ENCODE assay signal across 19 mouse cellular contexts in the genomic region with DNA sequence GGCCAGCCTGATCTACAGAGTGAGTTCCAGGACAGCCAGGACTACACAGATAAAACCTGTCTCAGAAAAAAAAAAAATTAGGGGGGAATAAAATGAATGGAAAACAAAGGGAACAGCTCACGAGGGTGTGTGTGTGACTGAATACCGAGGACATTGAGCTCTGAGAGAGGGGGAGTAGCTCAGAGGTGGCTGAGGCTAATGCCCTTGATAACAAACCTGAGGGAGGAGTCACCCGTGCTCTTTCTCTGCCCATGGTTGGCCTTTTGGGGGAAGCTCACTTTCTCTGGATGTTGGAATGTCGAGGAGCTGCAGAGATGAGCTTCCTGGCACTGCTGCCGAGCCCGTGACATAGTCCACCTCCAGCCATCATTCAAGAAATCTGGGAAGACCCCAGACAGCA. TPM values are rescaled to one million over a fixed set of nuclear protein-coding genes. Genes with fewer than 3 reads are reported as not detected.
DNase-seq lines count a peak whose midpoint lies in the region; ATAC-seq and TF ChIP-seq lines count a peak whose summit lies in the region.
"Had no signal": no experiment of that assay in that cellular context is flagged by ENCODE, and none has a peak within 500 bp of the region (broad histone marks: within the 10 kb centered on the region; RNA-seq: fewer than 3 reads in every experiment).

No protein-coding gene starts in this region.

- H3K9ac ChIP-seq in heart, adult 2 months (ENCODE audit: low read depth, low read length) = no peak overlapping the region
- no peak overlapping the region for H3K9ac ChIP-seq in kidney, embryonic 15.5 days
- H3K9ac ChIP-seq in CH12.LX (ENCODE audit: insufficient read depth, low read depth) = no peak overlapping the region
- no peak overlapping the region for H3K9ac ChIP-seq in heart, postnatal 0 days (replicated peaks; ENCODE audit: low read depth, low read length)
- no peak overlapping the region for H3K9ac ChIP-seq in forebrain, postnatal 0 days
- H3K9ac ChIP-seq: forebrain, embryonic 12.5 days; hindbrain, embryonic 14.5 days; liver, embryonic 15.5 days; midbrain, embryonic 15.5 days had no signal

- no peak overlapping the region for H3K4me2 ChIP-seq in kidney, embryonic 15.5 days
- H3K4me2 ChIP-seq in CH12.LX (ENCODE audit: insufficient read depth, low read depth, poor library complexity, severe bottlenecking) = peak overlapping the region; percentile 51; the same call in 1 of the 2 replicates
- peak overlapping the region; percentile 30 for H3K4me2 ChIP-seq in heart, postnatal 0 days (ENCODE audit: low read depth, low read length)
- no peak overlapping the region for H3K4me2 ChIP-seq in forebrain, postnatal 0 days (ENCODE audit: low read depth)
- H3K4me2 ChIP-seq: forebrain, embryonic 12.5 days; hindbrain, embryonic 14.5 days; liver, embryonic 15.5 days; midbrain, embryonic 15.5 days had no signal

- dilution Hi-C loops in CH12.LX (cut with MboI; ENCODE audit: extremely low pct_ligation_motif_present, extremely low pct_unique_long_range_greater_than_20kb, low sequenced_read_pairs) = no loop called here

- no peak for ATAC-seq in kidney, embryonic 15.5 days (replicated peaks; ENCODE audit: low FRiP score)
- ATAC-seq in heart, postnatal 0 days (ENCODE audit: insufficient read depth, low read depth) = peak; percentile 57; the same call in 1 of the 2 replicates
- no peak for ATAC-seq in monocyte, adult 5-6 weeks (replicated peaks; ENCODE audit: insufficient number of reproducible peaks, low FRiP score, low TSS enrichment, poor library complexity, severe bottlenecking)
- ATAC-seq in forebrain, postnatal 0 days = no peak
- ATAC-seq: midbrain, embryonic 15.5 days had no signal

- no peak for TF ChIP-seq EP300 in heart, adult 2 months (IDR thresholded peaks at IDR 0.05; ENCODE audit: insufficient read depth, low read depth, low read length)
- TF ChIP-seq EP300 in CH12.LX (IDR thresholded peaks at IDR 0.05; ENCODE audit: low read length) = no peak
- no peak for TF ChIP-seq EP300 in heart, postnatal 0 days (IDR thresholded peaks at IDR 0.05; ENCODE audit: low read depth)

- H3K79me2 ChIP-seq in heart, adult 2 months (replicated peaks; ENCODE audit: control insufficient read depth, insufficient read depth, low read length) = 0 out of 2 replicates have a peak, but pooled peaks cover 4% of the 10 kb centered on the region
- peaks cover 3% of the 10 kb centered on the region; the same call in 1 of the 2 replicates for H3K79me2 ChIP-seq in CH12.LX (replicated peaks; ENCODE audit: control insufficient read depth, extremely low read depth, insufficient read depth, poor library complexity, severe bottlenecking)

- H3K27me3 ChIP-seq in heart, adult 2 months (ENCODE audit: control insufficient read depth, insufficient read depth, low read length) = no peaks in the 10 kb centered on the region
- H3K27me3 ChIP-seq in kidney, embryonic 15.5 days = no peaks in the 10 kb centered on the region
- H3K27me3 ChIP-seq in CH12.LX (replicated peaks) = no peaks in the 10 kb centered on the region
- H3K27me3 ChIP-seq in heart, postnatal 0 days (ENCODE audit: control insufficient read depth, insufficient read depth, low read length) = no peaks in the 10 kb centered on the region
- H3K27me3 ChIP-seq in forebrain, postnatal 0 days (ENCODE audit: insufficient read depth, low read length) = no peaks in the 10 kb centered on the region
- H3K27me3 ChIP-seq: forebrain, embryonic 12.5 days; liver, embryonic 15.5 days; midbrain, embryonic 15.5 days had no signal

- 45% methylated on average over 6 of the region's 6 CpGs for WGBS in heart, adult 2 months
- WGBS in kidney, embryonic 15.5 days = 33% methylated on average over 6 of the region's 6 CpGs
- WGBS in heart, postnatal 0 days = 23% methylated on average over 6 of the region's 6 CpGs
- 64% methylated on average over 6 of the region's 6 CpGs for WGBS in forebrain, postnatal 0 days

- DNase-seq in heart, adult 2 months = no peak
- DNase-seq in heart, postnatal 10 days = no peak
- DNase-seq in kidney, postnatal 10 days = no peak
- no peak for DNase-seq in CH12.LX (ENCODE audit: extremely low read depth)
- no peak for DNase-seq in heart, postnatal 0 days (ENCODE audit: low spot score)
- no peak for DNase-seq in forebrain, postnatal 0 days
- DNase-seq: cerebellum, adult 9-11 months; gastrocnemius, postnatal 36 days; kidney, adult 9 months; layer of hippocampus, postnatal 36 days; right cerebral cortex, postnatal 25 days; thymus, postnatal 14 days had no signal

- intact Hi-C loops in heart, adult 2 months (cut with DNase I) = no loop called here
- intact Hi-C loops in heart, postnatal 10 days (cut with DNase I) = no loop called here

- in situ Hi-C loops in CH12.LX (cut with MboI; ENCODE audit: low pct_ligation_motif_present, low pct_unique_long_range_greater_than_20kb, low sequenced_read_pairs) = no loop called here

- 0 out of 2 replicates have a peak overlapping the region, but pooled peaks have one; percentile 12 for H3K27ac ChIP-seq in heart, adult 2 months
- 0 out of 2 replicates have a peak overlapping the region, but pooled peaks have one; percentile 61 for H3K27ac ChIP-seq in kidney, embryonic 15.5 days
- H3K27ac ChIP-seq in CH12.LX (ENCODE audit: insufficient read depth, low read depth) = peak overlapping the region; percentile 13; the same call in 1 of the 2 replicates
- peak overlapping the region; percentile 56 for H3K27ac ChIP-seq in heart, postnatal 0 days (ENCODE audit: low read depth)
- no peak overlapping the region for H3K27ac ChIP-seq in forebrain, postnatal 0 days (ENCODE audit: low read depth, low read length)
- H3K27ac ChIP-seq: forebrain, embryonic 12.5 days; hindbrain, embryonic 14.5 days; limb, embryonic 10.5 days; liver, embryonic 15.5 days; midbrain, embryonic 15.5 days had no signal

- peaks cover 7% of the 10 kb centered on the region for H3K4me1 ChIP-seq in heart, adult 2 months (ENCODE audit: control insufficient read depth, insufficient read depth, low read length)
- peaks cover 39% of the 10 kb centered on the region for H3K4me1 ChIP-seq in kidney, embryonic 15.5 days
- H3K4me1 ChIP-seq in CH12.LX (ENCODE audit: control insufficient read depth in 1 of 2, insufficient read depth in 2 of 2) = peaks cover 38 to 82% of the 10 kb centered on the region in 2 experiments
- peaks cover 30% of the 10 kb centered on the region for H3K4me1 ChIP-seq in heart, postnatal 0 days (ENCODE audit: control insufficient read depth, insufficient read depth)
- H3K4me1 ChIP-seq in forebrain, postnatal 0 days (ENCODE audit: insufficient read depth) = no peaks in the 10 kb centered on the region
- H3K4me1 ChIP-seq: forebrain, embryonic 12.5 days had no signal

- TF ChIP-seq POLR2A in heart, adult 2 months (IDR thresholded peaks at IDR 0.05; ENCODE audit: insufficient read depth, low read depth, low read length) = no peak
- no peak for TF ChIP-seq POLR2A in CH12.LX (IDR thresholded peaks at IDR 0.05; ENCODE audit: low read depth, low read length)

- H3K9me3 ChIP-seq in kidney, embryonic 15.5 days (replicated peaks) = no peaks in the 10 kb centered on the region
- H3K9me3 ChIP-seq in CH12.LX (replicated peaks; ENCODE audit: low read length) = no peaks in the 10 kb centered on the region
- no peaks in the 10 kb centered on the region for H3K9me3 ChIP-seq in heart, postnatal 0 days (replicated peaks; ENCODE audit: control insufficient read depth, low read length)
- no peaks in the 10 kb centered on the region for H3K9me3 ChIP-seq in forebrain, postnatal 0 days (ENCODE audit: low read length)
- H3K9me3 ChIP-seq: forebrain, embryonic 12.5 days; limb, embryonic 10.5 days; liver, embryonic 15.5 days; midbrain, embryonic 15.5 days had no signal

- TF ChIP-seq CTCF in heart, adult 2 months (IDR thresholded peaks at IDR 0.05) = no peak
- TF ChIP-seq CTCF in CH12.LX (conservative IDR thresholded peaks at IDR 0.05 in 1 of 2, IDR thresholded peaks at IDR 0.05 in 1 of 2; ENCODE audit: low read depth in 2 of 2, low read length in 2 of 2) = no peak
- TF ChIP-seq CTCF in heart, postnatal 0 days (IDR thresholded peaks at IDR 0.05; ENCODE audit: low read depth) = no peak
- TF ChIP-seq CTCF in forebrain, postnatal 0 days (IDR thresholded peaks at IDR 0.05; ENCODE audit: low read depth) = no peak

- TF ChIP-seq RAD21 in CH12.LX (IDR thresholded peaks at IDR 0.05; ENCODE audit: low read depth, low read length) = no peak

- H3K4me3 ChIP-seq in heart, adult 2 months = no peak overlapping the region
- no peak overlapping the region for H3K4me3 ChIP-seq in kidney, embryonic 15.5 days (replicated peaks)
- peak overlapping the region in 1 of 3 experiments; percentile 8 for H3K4me3 ChIP-seq in CH12.LX (replicated peaks in 1 of 3; ENCODE audit: low read depth in 2 of 3, low read length in 2 of 3, poor library complexity in 1 of 3)
- no peak overlapping the region; the same call in 1 of the 2 replicates for H3K4me3 ChIP-seq in heart, postnatal 0 days (ENCODE audit: low read depth, low read length)
- H3K4me3 ChIP-seq in forebrain, postnatal 0 days (ENCODE audit: low read depth, low read length) = no peak overlapping the region
- H3K4me3 ChIP-seq: forebrain, embryonic 12.5 days; limb, embryonic 10.5 days; liver, embryonic 15.5 days; midbrain, embryonic 15.5 days had no signal

- H3K36me3 ChIP-seq in heart, adult 2 months (ENCODE audit: control insufficient read depth, insufficient read depth, low read length) = no peaks in the 10 kb centered on the region
- no peaks in the 10 kb centered on the region for H3K36me3 ChIP-seq in kidney, embryonic 15.5 days
- H3K36me3 ChIP-seq in CH12.LX (replicated peaks in 1 of 2; ENCODE audit: control insufficient read depth in 1 of 2, insufficient read depth in 1 of 2, low read length in 1 of 2) = peaks cover 0 to 23% of the 10 kb centered on the region in 2 experiments
- no peaks in the 10 kb centered on the region for H3K36me3 ChIP-seq in heart, postnatal 0 days (replicated peaks; ENCODE audit: control insufficient read depth, insufficient read depth, low read length)
- no peaks in the 10 kb centered on the region for H3K36me3 ChIP-seq in forebrain, postnatal 0 days (ENCODE audit: insufficient read depth)
- H3K36me3 ChIP-seq: forebrain, embryonic 12.5 days; limb, embryonic 10.5 days; liver, embryonic 15.5 days; midbrain, embryonic 15.5 days had no signal

RNA-seq across cellular contexts. Expression of gene Gpr183, which starts 4.0 kb away (rescaled TPM):
- 1 to 10 TPM in 1 of 2 experiments, under 1 TPM in 1; 0.84 to 1.1 TPM for total RNA-seq in heart, adult 2 months (2021)
- 1.3 and 1.4 TPM in 2 replicates for polyA plus RNA-seq in heart, adult 2 months (2012; rRNA removed)
- total RNA-seq in heart, postnatal 10 days (2021) = 1 to 10 TPM; 1.3 TPM
- polyA plus RNA-seq in kidney, embryonic 15.5 days (2015; fragmentation: Nextera tagmentation; extraction: Ambion mirVana) = 4.1 and 4.9 TPM in 2 replicates
- 3.6 and 4.0 TPM in 2 replicates for total RNA-seq in CH12.LX (2012; rRNA removed)
- 16.2 and 16.3 TPM in 2 replicates for total RNA-seq in CH12.LX (2014; rRNA removed)
- polyA plus RNA-seq in CH12.LX (2012; ENCODE audit: insufficient read length, low read depth) = 8.3 and 8.7 TPM in 2 replicates
- total RNA-seq in heart, postnatal 0 days (2014; rRNA removed; ENCODE audit: low replicate concordance) = 1.3 and 1.5 TPM in 2 replicates
- 0.89 and 1.1 TPM in 2 replicates for polyA plus RNA-seq in heart, postnatal 0 days (2015; fragmentation: Nextera tagmentation; extraction: Ambion mirVana)
- total RNA-seq in monocyte, adult 5-6 weeks (2017) = 14.6 to 34.3 TPM (median 25.6 TPM) in 3 replicates
- total RNA-seq in forebrain, postnatal 0 days (2014; rRNA removed) = 0.46 and 0.52 TPM in 2 replicates
- polyA plus RNA-seq in forebrain, postnatal 0 days (2015; fragmentation: Nextera tagmentation; extraction: Ambion mirVana) = 0.68 and 0.74 TPM in 2 replicates

RNA-seq across cellular contexts. Expression of gene Gpr18, which starts 45.4 kb away (rescaled TPM):
- under 1 TPM; 0.16 to 0.43 TPM for total RNA-seq in heart, adult 2 months (2021)
- 0.53 and 2.2 TPM in 2 replicates for polyA plus RNA-seq in heart, adult 2 months (2012; rRNA removed)
- total RNA-seq in heart, postnatal 10 days (2021) = under 1 TPM; 0.27 to 0.45 TPM
- 0.30 and 0.39 TPM in 2 replicates for polyA plus RNA-seq in kidney, embryonic 15.5 days (2015; fragmentation: Nextera tagmentation; extraction: Ambion mirVana)
- 26.8 and 33.5 TPM in 2 replicates for total RNA-seq in CH12.LX (2012; rRNA removed)
- total RNA-seq in CH12.LX (2014; rRNA removed) = 32.5 and 37.0 TPM in 2 replicates
- polyA plus RNA-seq in CH12.LX (2012; ENCODE audit: insufficient read length, low read depth) = 37.8 and 46.2 TPM in 2 replicates
- total RNA-seq in heart, postnatal 0 days (2014; rRNA removed; ENCODE audit: low replicate concordance) = not detected in 2 replicates
- 0.07 and 0.10 TPM in 2 replicates for polyA plus RNA-seq in heart, postnatal 0 days (2015; fragmentation: Nextera tagmentation; extraction: Ambion mirVana)
- total RNA-seq in monocyte, adult 5-6 weeks (2017) = 31.4 to 45.9 TPM (median 34.6 TPM) in 3 replicates
- total RNA-seq in forebrain, postnatal 0 days (2014; rRNA removed) = not detected in 2 replicates
- not detected in 2 replicates for polyA plus RNA-seq in forebrain, postnatal 0 days (2015; fragmentation: Nextera tagmentation; extraction: Ambion mirVana)
- total RNA-seq: gastrocnemius, postnatal 36 days; layer of hippocampus, postnatal 36 days had no signal
- polyA plus RNA-seq: hindbrain, embryonic 14.5 days had no signal

Comparison
In these comparisons a context has a peak if more than half of its experiments do, and no peak if none do; other contexts are left out.
1. H3K4me2 ChIP-seq: peak in CH12.LX (single experiment) and heart, postnatal 0 days (single experiment); none in kidney, embryonic 15.5 days (single experiment) and forebrain, postnatal 0 days (single experiment).
2. RNA of gene Gpr18, which starts 45.4 kb away (total RNA-seq): 26.8 to 37.0 TPM in CH12.LX and 31.4 to 45.9 TPM in monocyte, adult 5-6 weeks; 0.27 to 0.45 TPM in heart, postnatal 10 days, 0.16 to 0.43 TPM in heart, adult 2 months, not detected in heart, postnatal 0 days and not detected in forebrain, postnatal 0 days; every median in the first group is over 10 times any median in the second.